Mouse (Mus musculus) 416B (cell line): ENCODE data around the gene Atl1.

Experiments used
- DNase-seq: peaks from one replicate; pipeline ENCODE4 v3.0.0; 2011; ENCODE audit warnings: low read depth

The Atl1 gene

DNA sequence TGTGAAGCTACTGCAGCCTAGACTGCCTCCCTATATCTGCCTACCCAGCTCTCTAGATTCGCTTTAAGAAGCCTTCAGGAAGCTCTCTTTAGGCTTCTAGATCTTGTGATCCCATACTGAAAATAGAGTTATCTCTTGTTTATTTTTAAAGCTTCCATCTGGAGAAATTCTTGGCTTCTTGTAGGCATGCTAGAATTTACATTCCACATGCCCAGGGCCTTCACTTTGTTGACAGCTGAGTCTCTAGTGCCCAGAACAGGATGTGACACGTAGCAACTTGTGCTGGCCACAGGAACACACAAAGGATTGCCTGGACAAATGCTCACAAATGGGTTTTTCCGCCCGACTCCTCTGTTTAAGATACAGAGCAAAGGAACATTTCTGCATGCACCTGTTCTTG, 123.5 kb downstream of the Atl1 start:
- no peak for DNase-seq
